Mouse (Mus musculus) stomach, embryonic 14.5 days (tissue): ENCODE results near the gene Nsun3. TPM values are rescaled to one million over a fixed set of nuclear protein-coding genes. Genes with fewer than 3 reads are reported as not detected.
"Not testable (repeated sequence)": the region's sequence is repeated elsewhere in the genome, so short reads cannot be mapped to it uniquely, and the experiment has no call there.

Experiments
- ATAC-seq: fragments of 200-750 bp; cut with Nextera tagmentation; 2 replicates; pipeline ENCODE4 v1.8.0; 2017; ENCODE audit warnings: low read depth, moderate TSS enrichment; ENCODE audit not compliant: insufficient number of reproducible peaks, insufficient read depth, low FRiP score
- H3K27ac ChIP-seq: fragments of 300-500 bp; sonication (generic); 2 replicates; pipeline ENCODE4 v1.5.1; 2014; ENCODE audit warnings: mild to moderate bottlenecking, low read length, moderate library complexity, mixed read lengths
- H3K27me3 ChIP-seq: fragments of 300-500 bp; sonication (generic); 2 replicates; pipeline ENCODE4 v1.6.1; 2014; ENCODE audit warnings: low read length, control low read depth, mixed read lengths; ENCODE audit not compliant: control insufficient read depth, insufficient read depth
- H3K36me3 ChIP-seq: fragments of 300-500 bp; sonication (generic); 2 replicates; pipeline ENCODE4 v1.6.1; 2014; ENCODE audit warnings: mild to moderate bottlenecking, control low read depth, low read length, moderate library complexity, mixed read lengths; ENCODE audit not compliant: control insufficient read depth, insufficient read depth
- H3K4me1 ChIP-seq: fragments of 300-500 bp; sonication (generic); 2 replicates; pipeline ENCODE4 v1.6.1; 2014; ENCODE audit warnings: low read length, control low read depth, mixed read lengths; ENCODE audit not compliant: control insufficient read depth, insufficient read depth
- H3K4me2 ChIP-seq: fragments of 300-500 bp; sonication (generic); replicated peaks from 2 replicates; pipeline ENCODE4 v1.6.1; 2014; ENCODE audit warnings: low read depth, low read length, control low read depth
- H3K4me3 ChIP-seq: fragments of 300-500 bp; sonication (generic); 2 replicates; pipeline ENCODE4 v1.5.1; 2014; ENCODE audit warnings: low read depth, low read length, control low read depth
- H3K9ac ChIP-seq: fragments of 300-500 bp; sonication (generic); replicated peaks from 2 replicates; pipeline ENCODE4 v1.6.1; 2014; ENCODE audit warnings: low read depth, mild to moderate bottlenecking, control low read depth, low read length, moderate library complexity, mixed read lengths
- H3K9me3 ChIP-seq: fragments of 300-500 bp; sonication (generic); 2 replicates; pipeline ENCODE4 v1.6.1; 2016; ENCODE audit warnings: low read depth, low read length, control low read depth; ENCODE audit not compliant: control insufficient read depth
- WGBS: fragments of 180-500 bp; shearing (Covaris S2); extraction: QIAGEN DNeasy Blood & Tissue Kit; methylation state at CpG from one replicate; pipeline ENCODE4 v1.1.7; 2014; 5-methylcytosine and 5-hydroxymethylcytosine counted together
- microRNA-seq: library from miRNA; unstranded; fragments of <30 nt; microRNA quantifications from one replicate; pipeline ENCODE4, GENCODE M21; 2016
- polyA plus RNA-seq: library from polyadenylated mRNA; unstranded; fragments of >200 nt; fragmentation: Nextera tagmentation; extraction: Ambion mirVana; gene quantifications from 2 replicates; pipeline ENCODE4 v1.2.1, GENCODE M21; 2014

The Nsun3 gene
- polyA plus RNA-seq, 1 experiment from 2014 or later: 10.0 TPM

DNA sequence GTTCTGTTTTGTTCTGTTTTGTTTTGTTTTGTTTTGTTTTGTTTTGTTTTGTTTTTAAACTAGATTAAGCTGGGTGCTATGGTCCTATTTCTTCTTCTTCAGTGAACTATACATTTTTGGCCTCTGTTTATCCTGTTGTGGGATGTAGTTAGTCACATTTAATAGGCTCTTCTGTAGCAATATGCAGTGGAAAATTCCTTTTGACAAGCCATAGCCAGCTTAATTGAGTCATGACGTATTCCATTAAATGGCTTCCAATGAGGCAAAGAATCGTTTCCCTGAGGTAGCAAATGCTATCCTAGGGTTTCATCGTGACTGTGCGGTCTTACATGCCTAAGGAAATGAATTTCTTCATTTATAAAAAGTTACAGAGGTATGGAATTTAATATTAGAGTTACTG lies 56.3 kb downstream of the Nsun3 start:
- Histone ChIP-seq H3K4me2 (no peak overlapping the region), H3K27me3 (no peaks in the 10 kb centered on the region), H3K9me3 (no peaks in the 10 kb centered on the region), H3K27ac (no peak overlapping the region), H3K36me3 (no peaks in the 10 kb centered on the region), H3K4me3 (no peak overlapping the region), H3K9ac (no peak overlapping the region), H3K4me1 (no peaks in the 10 kb centered on the region)
- 84% methylated on average over 4 of the region's 4 CpGs for WGBS
- ATAC-seq: no peak

DNA sequence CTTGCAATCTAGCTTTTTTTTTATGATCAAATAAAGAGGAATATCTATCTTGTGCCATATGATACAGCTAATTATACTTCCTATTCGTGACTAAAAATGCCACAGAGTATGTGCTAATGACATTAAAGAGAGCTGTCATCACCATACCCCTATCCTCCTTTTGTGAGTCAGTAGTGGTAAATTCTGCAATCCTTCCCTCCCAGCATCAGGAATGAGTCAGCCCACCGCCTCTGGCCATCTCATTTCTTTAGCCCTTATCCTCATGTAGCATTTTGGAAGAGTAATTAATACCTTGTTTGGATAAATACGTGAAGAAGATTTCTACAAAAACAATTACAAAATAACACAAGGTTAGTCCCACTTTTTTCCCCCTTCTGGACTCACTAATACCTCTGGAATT lies 56.8 kb downstream of the Nsun3 start:
- Histone ChIP-seq H3K9me3 (no peaks in the 10 kb centered on the region), H3K4me1 (no peaks in the 10 kb centered on the region), H3K36me3 (no peaks in the 10 kb centered on the region), H3K27me3 (no peaks in the 10 kb centered on the region), H3K27ac (no peak overlapping the region), H3K4me2 (no peak overlapping the region), H3K4me3 (no peak overlapping the region), H3K9ac (no peak overlapping the region)
- ATAC-seq: no peak
- 79% methylated on average over 3 of the region's 3 CpGs for WGBS

DNA sequence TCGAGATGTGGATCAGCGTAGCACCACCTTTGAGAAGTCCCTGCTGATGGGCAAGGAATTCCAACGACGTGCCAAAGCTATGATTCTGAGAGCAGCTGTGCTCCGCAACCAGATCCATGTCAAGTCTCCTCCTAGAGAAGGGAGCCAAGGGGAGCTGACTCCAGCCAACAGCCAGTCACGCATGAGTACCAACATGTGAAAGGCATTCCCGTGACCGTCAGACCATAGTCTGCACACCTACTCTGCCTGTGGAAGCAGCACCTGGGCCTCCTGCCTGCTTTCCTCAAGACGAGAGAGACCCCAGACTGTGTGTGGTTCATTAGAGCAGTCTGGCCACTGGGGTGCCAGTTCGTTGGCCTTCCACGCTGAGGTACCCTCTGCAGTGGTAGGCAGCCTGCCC lies 68.4 kb downstream of the Nsun3 start:
- H3K4me1 ChIP-seq, H3K4me3 ChIP-seq, H3K9me3 ChIP-seq, H3K9ac ChIP-seq, H3K36me3 ChIP-seq, H3K27ac ChIP-seq, ATAC-seq, H3K4me2 ChIP-seq, H3K27me3 ChIP-seq: not testable (repeated sequence)
- WGBS: 88% methylated on average over 8 of the region's 11 CpGs

GRCm38 (mm10) chr16:62690436-62690835 lies 96.2 kb downstream of the Nsun3 start:
- Histone ChIP-seq H3K36me3 (no peaks in the 10 kb centered on the region), H3K4me3 (no peak overlapping the region), H3K9ac (no peak overlapping the region), H3K9me3 (no peaks in the 10 kb centered on the region), H3K4me1 (no peaks in the 10 kb centered on the region), H3K27me3 (no peaks in the 10 kb centered on the region), H3K4me2 (no peak overlapping the region), H3K27ac (no peak overlapping the region)
- 85% methylated on average over 8 of the region's 8 CpGs for whole genome bisulfite sequencing
- ATAC-seq: no peak

- Histone ChIP-seq H3K9ac (no peak overlapping the region), H3K27me3 (no peaks in the 10 kb centered on the region), H3K9me3 (no peaks in the 10 kb centered on the region), H3K4me3 (no peak overlapping the region), H3K4me2 (no peak overlapping the region), H3K4me1 (no peaks in the 10 kb centered on the region), H3K36me3 (no peaks in the 10 kb centered on the region), H3K27ac (no peak overlapping the region)
- 55% methylated on average over 2 of the region's 2 CpGs for whole genome bisulfite sequencing
- no peak for ATAC-seq
Measured at GRCm38 (mm10) chr16:62686073-62686472, 100.5 kb downstream of the Nsun3 start.

DNA sequence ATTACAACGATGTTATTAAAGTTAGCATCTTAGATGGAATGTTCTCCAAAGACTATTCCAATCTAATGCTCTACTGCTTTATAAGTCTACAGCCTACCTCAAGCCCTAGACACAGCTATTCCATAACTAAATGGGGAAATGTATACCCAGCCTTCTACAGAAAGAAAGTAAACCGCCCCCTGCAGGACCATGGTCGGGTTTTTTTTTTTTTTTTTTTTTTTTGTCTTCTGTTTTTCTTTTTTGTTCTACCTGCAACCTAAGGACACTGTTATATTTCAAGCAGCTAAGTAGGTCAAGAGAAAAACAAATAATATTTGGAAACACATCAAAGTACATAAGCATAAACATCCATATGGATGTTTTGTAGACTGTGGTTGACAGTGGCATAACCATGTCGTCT lies 101.1 kb downstream of the Nsun3 start:
- H3K4me2 ChIP-seq: no peak overlapping the region
- no peak overlapping the region for H3K27ac ChIP-seq
- no peaks in the 10 kb centered on the region for H3K9me3 ChIP-seq
- 70% methylated on average over 4 of the region's 4 CpGs for WGBS
- H3K4me3 ChIP-seq: no peak overlapping the region
- ATAC-seq: no peak
- H3K4me1 ChIP-seq: no peaks in the 10 kb centered on the region
- H3K27me3 ChIP-seq: no peaks in the 10 kb centered on the region
- no peaks in the 10 kb centered on the region for H3K36me3 ChIP-seq
- no peak overlapping the region for H3K9ac ChIP-seq

Small RNAs within 50 kb of the gene (microRNA-seq; reads per million reads assigned to microRNA genes)
- gene Gm25986: not detected

Other genes with a start within 250 kb of the Nsun3 start
- gene Stx19, start 27.9 kb upstream of the Nsun3 start, polyA plus RNA-seq: 5.6 TPM in 2 replicates
- gene Arl13b, start 60.2 kb upstream of the Nsun3 start, polyA plus RNA-seq: 20.7 and 24.3 TPM in 2 replicates
- 31.8 and 33.2 TPM in 2 replicates for gene Pros1, start 67.5 kb upstream of the Nsun3 start, polyA plus RNA-seq